Mouse (Mus musculus) regulatory T cell (primary cell): Measurements from ENCODE around the gene Vmn1r29.
"Not testable (repeated sequence)": the region's sequence is repeated elsewhere in the genome, so short reads cannot be mapped to it uniquely, and the experiment has no call there.

ENCODE experiments used
- in situ Hi-C: fragments of 300-600 bp; cut with MboI, MseI; formaldehyde crosslinking; loops from one replicate; pipeline ENCODE4 v1.15.1; 2025; ENCODE audit warnings: high pct_unique_total_duplicates

Gene Vmn1r29

GRCm38 (mm10) chr6:58301249-58301648 is at the start of gene Vmn1r29:
TSS of gene Vmn1r29 (plus strand) at chr6:58301549.
- in situ Hi-C loops: no loop called here

- in situ Hi-C loops: no loop called here
Observed at GRCm38 (mm10) chr6:58261737-58262136, 39.6 kb upstream of the Vmn1r29 start, which contains the start of gene Vmn1r28. TSS of gene Vmn1r28 (plus strand) at chr6:58262037.

- in situ Hi-C loops: not testable (repeated sequence)
Observed at GRCm38 (mm10) chr6:58279661-58280060, 21.7 kb upstream of the Vmn1r29 start.

DNA sequence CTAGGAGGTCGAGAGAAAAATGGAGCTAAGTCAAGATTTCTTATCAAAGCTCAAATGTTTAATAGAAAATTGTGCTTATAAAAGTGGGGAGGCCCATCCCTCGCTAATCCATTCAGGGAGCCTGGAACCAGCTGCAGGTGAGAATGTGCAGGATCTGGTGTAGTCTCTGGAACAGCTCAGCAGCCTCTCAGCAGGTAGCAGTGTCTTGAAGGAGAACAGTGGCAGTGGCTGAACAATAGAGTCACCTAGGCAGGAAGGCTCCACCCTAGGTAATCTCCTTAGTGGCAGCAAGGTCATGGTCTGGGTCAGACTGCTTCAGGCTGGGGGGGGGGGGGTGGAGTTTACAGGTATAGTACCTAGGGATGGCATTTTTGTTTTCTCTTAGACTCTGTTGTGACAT is 9.1 kb upstream of the Vmn1r29 start:
- in situ Hi-C loops: no loop called here

- in situ Hi-C loops: not testable (repeated sequence)
Observed at GRCm38 (mm10) chr6:58298511-58298910, 2.8 kb upstream of the Vmn1r29 start.

DNA sequence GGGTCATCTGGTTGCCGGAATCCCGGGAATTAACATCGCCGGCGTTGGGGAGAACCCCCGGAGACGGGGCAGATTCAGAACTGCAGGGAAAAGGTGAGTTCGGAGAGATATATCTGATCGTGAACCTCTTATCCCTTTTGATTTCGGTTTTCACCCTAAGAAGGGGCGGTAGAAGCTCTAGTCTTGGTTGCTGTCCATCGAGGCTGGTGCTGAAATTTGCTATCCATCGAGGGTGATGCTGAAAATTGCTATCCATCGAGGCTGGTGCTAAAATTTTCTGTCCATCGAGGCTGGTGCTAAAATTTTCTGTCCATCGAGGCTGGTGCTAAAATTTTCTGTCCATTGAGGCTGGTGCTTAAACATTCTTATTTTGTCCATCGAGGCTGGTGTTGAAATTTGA is 29.3 kb downstream of the Vmn1r29 start:
- in situ Hi-C loops: not testable (repeated sequence)
